Mouse (Mus musculus): ENCODE data around the gene Aggf1.

The Aggf1 gene

GRCm38 (mm10) chr13:95332086-95332899, 42.9 kb downstream of the Aggf1 start:
- no peak for DNase-seq

GRCm38 (mm10) chr13:95330507-95330906, 44.6 kb downstream of the Aggf1 start:
- DNase-seq: peak; percentile 29 to 37

- peak; percentile 45 to 65 for DNase-seq
These were observed 46.4 kb downstream of the Aggf1 start for GRCm38 (mm10) chr13:95328767-95329166.

GRCm38 (mm10) chr13:95327345-95327741, 47.8 kb downstream of the Aggf1 start:
- peak; percentile 88 to 92 for DNase-seq

- DNase-seq: peak; percentile 51 to 52
These were observed 48.4 kb downstream of the Aggf1 start for GRCm38 (mm10) chr13:95326611-95327344.

- no peak for DNase-seq
These were observed 49.1 kb downstream of the Aggf1 start for GRCm38 (mm10) chr13:95325907-95326550.

- DNase-seq: peak; percentile 91
These were observed 49.9 kb downstream of the Aggf1 start for GRCm38 (mm10) chr13:95325080-95325906.

- DNase-seq: peak in 1 of 2 experiments; percentile 67
These were observed 50.5 kb downstream of the Aggf1 start for GRCm38 (mm10) chr13:95324626-95325079.

- peak; percentile 92 to 94 for DNase-seq
These were observed 51.1 kb downstream of the Aggf1 start for GRCm38 (mm10) chr13:95323950-95324625.

- DNase-seq: no peak
These were observed 51.8 kb downstream of the Aggf1 start, which contains the start of gene Zbed3 for GRCm38 (mm10) chr13:95323400-95323799. Gene Zbed3, plus strand, starts transcription at chr13:95323612.

- DNase-seq: no peak
These were observed 54.7 kb downstream of the Aggf1 start for GRCm38 (mm10) chr13:95320451-95320850.

- DNase-seq: no peak
These were observed 56.0 kb downstream of the Aggf1 start for GRCm38 (mm10) chr13:95319153-95319552.

- DNase-seq: no peak
These were observed 63.1 kb downstream of the Aggf1 start for GRCm38 (mm10) chr13:95312016-95312415.

GRCm38 (mm10) chr13:95307100-95307655, 68.0 kb downstream of the Aggf1 start:
- no peak for DNase-seq

GRCm38 (mm10) chr13:95306596-95306995, 68.6 kb downstream of the Aggf1 start:
- no peak for DNase-seq

Measured in cerebellum, postnatal 10 days (tissue).